Mouse (Mus musculus) midbrain, embryonic 11.5 days (tissue): ENCODE results near the gene Eif4ebp2. TPM values are rescaled to one million over a fixed set of nuclear protein-coding genes. Genes with fewer than 3 reads are reported as not detected.

Experiments
- ATAC-seq: fragments of 200-750 bp; cut with Nextera tagmentation; 2 replicates; pipeline ENCODE4 v1.8.0; 2017; ENCODE audit warnings: moderate TSS enrichment, moderate library complexity; ENCODE audit not compliant: low FRiP score
- DNase-seq: peaks from one replicate; pipeline ENCODE4 v3.0.0; 2015; ENCODE audit warnings: low spot score; ENCODE audit errors: missing footprints
- H3K27ac ChIP-seq: fragments of 300-500 bp; sonication (generic); 2 replicates; pipeline ENCODE4 v1.5.1; 2014; ENCODE audit warnings: low read depth, low read length
- H3K27me3 ChIP-seq: fragments of 300-500 bp; sonication (generic); 2 replicates; pipeline ENCODE4 v1.6.1; 2014; ENCODE audit warnings: mild to moderate bottlenecking, low read length, moderate library complexity, mixed read lengths; ENCODE audit not compliant: control insufficient read depth, insufficient read depth
- H3K36me3 ChIP-seq: fragments of 300-500 bp; sonication (generic); 2 replicates; pipeline ENCODE4 v1.6.1; 2014; ENCODE audit warnings: mild to moderate bottlenecking, low read length, moderate library complexity, mixed read lengths; ENCODE audit not compliant: control insufficient read depth, insufficient read depth
- H3K4me1 ChIP-seq: fragments of 300-500 bp; sonication (generic); 2 replicates; pipeline ENCODE4 v1.6.1; 2014; ENCODE audit warnings: low read length; ENCODE audit not compliant: control insufficient read depth, insufficient read depth
- H3K4me2 ChIP-seq: fragments of 300-500 bp; sonication (generic); 2 replicates; pipeline ENCODE4 v1.6.1; 2014; ENCODE audit warnings: mild to moderate bottlenecking, moderate library complexity
- H3K4me3 ChIP-seq: fragments of 300-500 bp; sonication (generic); 2 replicates; pipeline ENCODE4 v1.5.1; 2014; ENCODE audit warnings: low read depth, low read length
- H3K9ac ChIP-seq: fragments of 300-500 bp; sonication (generic); 2 replicates; pipeline ENCODE4 v1.6.1; 2014; ENCODE audit warnings: low read length
- H3K9me3 ChIP-seq: fragments of 300-500 bp; sonication (generic); 2 replicates; pipeline ENCODE4 v1.6.1; 2016; ENCODE audit warnings: low read length; ENCODE audit not compliant: control insufficient read depth
- WGBS: fragments of 180-500 bp; shearing (Covaris S2); extraction: QIAGEN DNeasy Blood & Tissue Kit; methylation state at CpG from one replicate; pipeline ENCODE4 v1.1.7; 2014; 5-methylcytosine and 5-hydroxymethylcytosine counted together
- polyA plus RNA-seq: library from polyadenylated mRNA; unstranded; fragments of >200 nt; fragmentation: Nextera tagmentation; extraction: Ambion mirVana; gene quantifications from 2 replicates; pipeline ENCODE4 v1.2.1, GENCODE M21; 2014

The Eif4ebp2 gene
- polyA plus RNA-seq, 1 experiment from 2014 or later: 32.6 TPM

GRCm38 (mm10) chr10:61428416-61428815 lies 24.0 kb downstream of the Eif4ebp2 start:
- Histone ChIP-seq H3K9me3 (no peaks in the 10 kb centered on the region), H3K36me3 (peaks cover 17% of the 10 kb centered on the region; the same call in 1 of the 2 replicates), H3K9ac (no peak overlapping the region), H3K27ac (no peak overlapping the region), H3K4me3 (no peak overlapping the region), H3K4me1 (peaks cover 5% of the 10 kb centered on the region; the same call in 1 of the 2 replicates), H3K27me3 (no peaks in the 10 kb centered on the region), H3K4me2 (no peak overlapping the region)
- WGBS: 73% methylated on average over 4 of the region's 4 CpGs
- ATAC-seq (no peak), DNase-seq (no peak)

DNA sequence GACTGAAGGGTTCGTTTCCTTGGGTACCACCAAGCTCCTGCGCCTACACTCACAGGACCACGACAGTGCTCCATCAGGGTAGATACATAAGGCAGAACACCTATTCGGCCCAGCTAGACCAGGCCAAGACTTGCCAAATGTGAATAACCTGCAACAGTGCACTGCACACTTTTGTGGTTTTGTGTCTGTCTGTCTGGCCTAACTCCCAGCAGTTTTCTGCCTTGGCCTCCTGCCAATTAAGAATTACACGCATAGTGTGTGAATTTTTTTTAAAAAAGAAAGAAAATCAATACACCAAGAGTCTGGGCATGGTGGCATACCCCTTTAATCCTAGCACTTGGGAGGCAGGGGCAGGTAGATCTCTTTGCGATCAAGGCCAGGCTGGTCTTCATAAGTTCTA lies 24.5 kb downstream of the Eif4ebp2 start:
- no peak overlapping the region for H3K9ac ChIP-seq
- DNase-seq (no peak), ATAC-seq (no peak)
- H3K4me2 ChIP-seq: no peak overlapping the region
- WGBS: 95% methylated on average over 6 of the region's 6 CpGs
- H3K27me3 ChIP-seq: no peaks in the 10 kb centered on the region
- H3K4me3 ChIP-seq: no peak overlapping the region
- H3K36me3 ChIP-seq: peaks cover 13% of the 10 kb centered on the region; the same call in 1 of the 2 replicates
- H3K4me1 ChIP-seq: peaks cover 5% of the 10 kb centered on the region; the same call in 1 of the 2 replicates
- H3K9me3 ChIP-seq: no peaks in the 10 kb centered on the region
- no peak overlapping the region for H3K27ac ChIP-seq

DNA sequence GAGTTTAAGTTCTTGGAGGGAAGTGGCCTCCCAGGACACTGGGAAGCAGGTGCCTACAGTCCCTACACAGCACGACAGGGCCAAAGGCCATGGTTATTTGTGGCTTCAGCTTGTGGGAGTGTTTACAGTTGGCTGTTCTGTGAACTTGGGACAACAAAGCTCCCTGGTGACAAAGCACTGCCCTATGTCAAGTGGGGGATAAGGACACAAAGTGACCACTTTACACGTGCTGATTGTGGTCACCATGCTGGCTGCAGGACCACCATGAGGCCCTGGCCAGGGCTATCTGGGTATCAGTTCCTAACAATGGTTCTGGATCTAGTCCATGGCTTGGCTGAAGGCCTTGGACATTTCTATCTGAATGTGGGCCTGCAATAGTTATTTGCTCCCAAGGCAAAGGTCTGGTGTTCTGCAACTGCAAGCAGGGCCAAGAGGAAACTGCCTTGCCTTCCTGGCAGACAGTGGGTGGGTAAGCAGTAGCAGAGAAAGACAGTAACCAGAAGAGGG lies 26.2 kb downstream of the Eif4ebp2 start:
- Histone ChIP-seq H3K27me3 (no peaks in the 10 kb centered on the region), H3K9ac (no peak overlapping the region), H3K27ac (no peak overlapping the region), H3K36me3 (peaks cover 8% of the 10 kb centered on the region; the same call in 1 of the 2 replicates), H3K9me3 (no peaks in the 10 kb centered on the region), H3K4me2 (no peak overlapping the region), H3K4me1 (peaks cover 5% of the 10 kb centered on the region; the same call in 1 of the 2 replicates), H3K4me3 (no peak overlapping the region)
- ATAC-seq (no peak), DNase-seq (peak; percentile 68)
- WGBS: 52% methylated on average over 2 of the region's 2 CpGs

GRCm38 (mm10) chr10:61425047-61425446 lies 27.4 kb downstream of the Eif4ebp2 start:
- H3K4me2 ChIP-seq: no peak overlapping the region
- no peak overlapping the region for H3K4me3 ChIP-seq
- no peak overlapping the region for H3K27ac ChIP-seq
- peaks cover 5% of the 10 kb centered on the region; the same call in 1 of the 2 replicates for H3K4me1 ChIP-seq
- 70% methylated on average over 2 of the region's 2 CpGs for WGBS
- peaks cover 3% of the 10 kb centered on the region for H3K27me3 ChIP-seq
- H3K9me3 ChIP-seq: no peaks in the 10 kb centered on the region
- DNase-seq (no peak), ATAC-seq (no peak)
- no peak overlapping the region for H3K9ac ChIP-seq
- H3K36me3 ChIP-seq: peaks cover 3% of the 10 kb centered on the region; the same call in 1 of the 2 replicates

DNA sequence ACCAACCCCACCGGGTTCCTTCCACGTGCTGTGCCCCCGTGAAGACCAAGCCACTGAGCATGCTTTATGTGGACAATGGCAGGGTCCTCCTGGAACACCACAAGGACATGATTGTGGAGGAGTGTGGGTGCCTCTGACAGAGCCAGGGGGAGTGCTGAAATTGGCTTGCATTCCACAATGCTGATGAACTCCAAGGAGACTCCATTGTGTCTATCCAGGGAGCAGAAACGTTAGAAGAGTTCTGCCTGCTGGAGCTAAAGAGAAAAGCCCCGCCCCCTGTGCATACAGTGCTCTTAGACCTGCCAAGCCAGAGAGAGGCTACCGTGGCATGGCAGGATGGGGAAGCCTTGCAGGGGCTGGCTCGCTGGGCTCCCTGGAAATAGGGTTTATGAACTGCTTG lies 28.0 kb downstream of the Eif4ebp2 start:
- no peaks in the 10 kb centered on the region; the same call in 1 of the 2 replicates for H3K36me3 ChIP-seq
- H3K27me3 ChIP-seq: peaks cover 8% of the 10 kb centered on the region
- 36% methylated on average over 7 of the region's 7 CpGs for WGBS
- no peaks in the 10 kb centered on the region for H3K9me3 ChIP-seq
- H3K4me1 ChIP-seq: peaks cover 5% of the 10 kb centered on the region; the same call in 1 of the 2 replicates
- no peak for DNase-seq
- H3K9ac ChIP-seq: no peak overlapping the region
- no peak overlapping the region for H3K27ac ChIP-seq
- H3K4me3 ChIP-seq: no peak overlapping the region
- no peak overlapping the region for H3K4me2 ChIP-seq
- peak; percentile 22; the same call in 1 of the 2 replicates for ATAC-seq

DNA sequence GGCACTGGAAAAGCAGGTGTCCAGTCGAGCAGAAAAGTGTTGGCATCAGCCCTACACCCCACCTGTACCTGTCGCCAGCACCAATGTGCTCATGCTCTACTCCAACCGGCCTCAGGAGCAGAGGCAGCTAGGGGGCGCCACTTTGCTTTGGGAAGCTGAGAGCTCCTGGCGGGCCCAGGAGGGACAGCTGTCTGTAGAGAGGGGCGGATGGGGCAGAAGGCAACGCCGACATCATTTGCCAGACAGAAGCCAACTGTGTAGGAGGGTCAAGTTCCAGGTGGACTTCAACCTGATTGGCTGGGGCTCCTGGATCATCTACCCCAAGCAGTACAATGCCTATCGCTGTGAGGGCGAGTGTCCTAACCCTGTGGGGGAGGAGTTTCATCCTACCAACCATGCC lies 29.2 kb downstream of the Eif4ebp2 start:
- DNase-seq: no peak
- Histone ChIP-seq H3K27ac (no peak overlapping the region), H3K4me1 (peaks cover 11% of the 10 kb centered on the region; the same call in 1 of the 2 replicates), H3K27me3 (peaks cover 20% of the 10 kb centered on the region), H3K4me2 (no peak overlapping the region), H3K36me3 (no peaks in the 10 kb centered on the region), H3K9ac (no peak overlapping the region), H3K9me3 (no peaks in the 10 kb centered on the region), H3K4me3 (no peak overlapping the region)
- no peak for ATAC-seq
- 40% methylated on average over 10 of the region's 10 CpGs for WGBS

GRCm38 (mm10) chr10:61422861-61423260 lies 29.6 kb downstream of the Eif4ebp2 start:
- Histone ChIP-seq H3K4me3 (no peak overlapping the region), H3K9me3 (no peaks in the 10 kb centered on the region), H3K9ac (no peak overlapping the region), H3K36me3 (no peaks in the 10 kb centered on the region), H3K27me3 (peaks cover 24% of the 10 kb centered on the region), H3K4me2 (no peak overlapping the region), H3K4me1 (peaks cover 14% of the 10 kb centered on the region; the same call in 1 of the 2 replicates), H3K27ac (no peak overlapping the region)
- ATAC-seq: no peak
- DNase-seq: no peak
- 89% methylated on average over 12 of the region's 12 CpGs for WGBS

DNA sequence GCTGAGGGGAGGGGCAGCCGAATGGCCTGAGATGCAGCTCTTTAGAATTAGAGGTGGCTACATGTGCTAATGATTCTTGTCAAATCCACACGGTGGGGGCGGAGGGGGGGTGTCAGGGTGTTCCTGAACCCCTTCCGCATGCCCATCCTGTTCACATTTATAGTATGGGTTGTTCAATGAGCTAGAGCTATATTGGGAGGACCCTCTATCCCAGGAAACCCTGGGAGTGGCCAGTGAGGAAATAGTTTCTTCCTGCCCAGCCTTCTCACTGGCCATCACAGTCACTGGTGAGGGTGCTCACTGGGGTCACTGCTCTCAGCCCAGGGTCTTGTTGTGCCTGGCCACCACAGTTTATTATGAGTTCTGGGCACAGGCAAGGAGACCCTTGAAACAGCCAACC lies 32.5 kb downstream of the Eif4ebp2 start:
- no peaks in the 10 kb centered on the region for H3K9me3 ChIP-seq
- no peaks in the 10 kb centered on the region for H3K36me3 ChIP-seq
- ATAC-seq (no peak), DNase-seq (no peak)
- no peak overlapping the region for H3K4me2 ChIP-seq
- peaks cover 14% of the 10 kb centered on the region; the same call in 1 of the 2 replicates for H3K4me1 ChIP-seq
- H3K27ac ChIP-seq: no peak overlapping the region
- WGBS: 79% methylated on average over 4 of the region's 4 CpGs
- H3K9ac ChIP-seq: no peak overlapping the region
- no peak overlapping the region for H3K4me3 ChIP-seq
- peaks cover 30% of the 10 kb centered on the region for H3K27me3 ChIP-seq

DNA sequence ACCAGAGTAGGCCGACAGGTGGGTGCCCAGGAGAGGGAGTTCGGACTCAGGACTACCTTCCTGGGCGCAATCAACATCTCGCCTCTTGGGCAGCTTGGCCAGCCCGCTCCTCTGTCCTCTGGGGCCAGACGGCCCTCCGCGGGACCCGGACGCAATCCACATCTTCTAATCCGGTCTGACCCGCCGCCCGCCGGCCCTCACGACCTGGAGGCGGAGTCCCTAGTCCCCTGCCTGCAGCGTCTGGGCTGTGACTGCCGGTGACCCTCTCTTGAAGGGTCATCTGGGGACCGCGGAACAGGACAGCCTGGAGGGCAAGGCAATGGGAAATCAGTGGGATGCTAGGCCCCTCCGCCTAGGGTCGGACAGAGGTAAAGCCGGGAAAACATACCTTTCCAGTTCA lies 33.3 kb downstream of the Eif4ebp2 start:
- H3K4me3 ChIP-seq: no peak overlapping the region
- WGBS: 2% methylated on average over 24 of the region's 24 CpGs
- H3K36me3 ChIP-seq: no peaks in the 10 kb centered on the region
- 0 out of 2 replicates have a peak, but pooled peaks have one; percentile 43 for ATAC-seq
- H3K4me2 ChIP-seq: no peak overlapping the region
- DNase-seq: peak; percentile 88
- H3K9me3 ChIP-seq: no peaks in the 10 kb centered on the region
- H3K4me1 ChIP-seq: peaks cover 9% of the 10 kb centered on the region; the same call in 1 of the 2 replicates
- no peak overlapping the region for H3K9ac ChIP-seq
- H3K27me3 ChIP-seq: peaks cover 30% of the 10 kb centered on the region
- no peak overlapping the region for H3K27ac ChIP-seq
